Mouse (Mus musculus) liver, adult 2 months (tissue): Measurements from ENCODE around the gene Copg1.

Experiments
- CTCF ChIP-seq: fragments of 200-500 bp; IDR thresholded peaks from 2 replicates; pipeline ENCODE4 v1.5.1; 2011; ENCODE audit warnings: low read depth, low read length, control low read depth
- POLR2A ChIP-seq: fragments of 200-500 bp; IDR thresholded peaks from 2 replicates; pipeline ENCODE4 v1.6.1; 2011; ENCODE audit warnings: low read length, control low read depth; ENCODE audit not compliant: insufficient read depth; ENCODE audit errors: extremely low read depth

DNA sequence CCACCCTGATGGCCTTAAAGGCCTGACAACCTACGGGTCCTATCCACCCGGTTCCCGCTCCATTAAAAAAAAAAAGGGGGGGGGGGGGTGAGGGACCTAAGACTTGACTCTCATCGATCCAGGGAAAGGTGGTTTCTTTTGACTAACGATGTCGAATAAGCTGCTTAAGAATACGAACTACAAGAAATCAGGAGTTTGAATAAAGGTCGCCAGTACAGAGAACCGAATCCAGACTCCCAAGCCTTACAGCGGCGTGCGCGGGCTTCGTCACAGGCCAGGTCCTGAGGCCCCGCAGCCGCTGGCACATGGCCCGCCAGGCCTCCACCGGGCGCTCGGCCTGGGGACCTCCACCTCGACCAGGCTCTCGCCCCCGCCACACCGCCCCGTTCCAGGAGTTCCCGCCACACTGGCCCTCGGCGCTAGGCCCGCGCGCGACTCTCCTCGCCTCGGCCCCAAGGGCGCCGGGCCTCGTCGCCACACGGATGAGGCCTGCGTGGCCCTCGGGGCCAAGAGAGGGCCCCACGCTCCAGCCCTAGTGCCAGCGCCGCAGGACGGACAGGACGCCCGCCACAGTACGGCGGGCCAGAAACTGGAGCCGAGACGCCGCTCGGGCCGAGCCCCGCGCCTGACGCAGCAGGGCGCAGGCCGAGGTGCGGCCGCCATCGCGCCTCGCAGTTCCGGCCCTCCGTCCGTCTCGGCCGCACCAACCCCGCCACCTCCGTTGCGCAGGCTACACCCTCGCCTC is 37.3 kb upstream of the Copg1 start:
- TF ChIP-seq CTCF = no peak
- TF ChIP-seq POLR2A = no peak
